Mouse (Mus musculus): ENCODE results near the gene Gmip.

DNA sequence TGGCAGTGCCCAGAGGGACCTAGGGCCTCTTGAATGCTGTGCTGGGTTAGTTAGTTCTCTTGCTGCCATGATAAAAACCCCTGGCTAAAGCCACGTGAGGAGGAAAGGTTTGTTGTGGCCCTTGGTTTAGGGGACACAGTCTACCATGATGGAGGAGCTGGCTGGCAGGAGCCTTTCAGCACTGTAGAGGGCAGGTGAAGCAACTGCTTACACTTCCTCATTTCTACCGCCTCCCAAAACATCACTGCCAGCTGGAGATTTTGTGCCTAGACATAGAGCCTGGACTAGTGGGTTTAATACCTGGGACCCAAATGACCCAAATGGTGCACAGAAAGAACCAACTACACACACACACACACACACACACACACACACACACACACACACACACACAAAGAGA, 52.8 kb downstream of the Gmip start:
- TF ChIP-seq POLR2A (IDR thresholded peaks at IDR 0.05; ENCODE audit: control insufficient read depth, extremely low read depth, insufficient read depth, low read length, poor library complexity) (no peak), CTCF (IDR thresholded peaks at IDR 0.05; ENCODE audit: borderline replicate concordance, control insufficient read depth, extremely low read depth, insufficient read depth, low read length, poor library complexity) (no peak)
